In the genomic region with DNA sequence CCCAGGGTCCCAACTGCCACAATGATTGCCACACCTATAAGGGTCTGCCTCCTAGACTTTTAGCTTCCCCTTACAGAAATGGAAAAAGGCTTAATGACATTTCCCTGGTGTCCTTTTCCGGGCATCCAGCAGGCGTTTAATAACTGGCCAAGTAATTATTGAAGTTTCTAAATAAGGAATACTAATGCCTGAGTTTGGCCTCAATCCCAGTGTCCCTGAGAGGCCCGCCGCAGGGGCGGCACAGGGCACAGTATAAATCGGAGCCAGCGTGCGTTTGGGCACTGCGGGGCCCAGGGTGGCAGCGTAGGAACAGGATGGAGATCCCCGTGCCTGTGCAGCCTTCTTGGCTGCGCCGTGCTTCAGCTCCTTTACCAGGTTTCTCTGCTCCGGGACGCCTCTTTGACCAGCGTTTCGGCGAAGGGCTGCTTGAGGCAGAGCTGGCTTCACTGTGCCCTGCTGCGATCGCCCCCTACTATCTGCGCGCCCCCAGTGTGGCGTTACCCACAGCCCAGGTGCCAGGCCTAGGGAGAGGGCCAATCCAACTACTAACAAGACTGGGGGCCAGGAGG, we compare ENCODE assay signal across 1 mouse cellular context.
TF ChIP-seq lines count a peak whose summit lies in the region.

No protein-coding gene starts in this region.

TF ChIP-seq in MEL, 35 proteins besides CTCF, POLR2A, EP300 and RAD21:
- TF ChIP-seq ZC3H11A (IDR thresholded peaks at IDR 0.05; ENCODE audit: low read depth, low read length), result no peak
- peak; percentile 34; the same call in 1 of the 2 replicates for TF ChIP-seq MXI1 (IDR thresholded peaks at IDR 0.05; ENCODE audit: low read depth, low read length)
- 0 out of 2 replicates have a peak, but pooled peaks have one; percentile 19 for TF ChIP-seq TBP (IDR thresholded peaks at IDR 0.05; ENCODE audit: low read depth, low read length)
- no peak for TF ChIP-seq MEF2A (IDR thresholded peaks at IDR 0.05; ENCODE audit: extremely low read depth, insufficient replicate concordance, low read depth, low read length, poor library complexity, severe bottlenecking)
- no peak for TF ChIP-seq JUND (IDR thresholded peaks at IDR 0.05; ENCODE audit: low read depth, low read length)
- peak; percentile 82; the same call in 1 of the 2 replicates for TF ChIP-seq CHD1 (IDR thresholded peaks at IDR 0.05; ENCODE audit: low read depth, low read length)
- TF ChIP-seq MAZ (IDR thresholded peaks at IDR 0.05; ENCODE audit: low read depth, low read length), result peak; percentile 52; the same call in 1 of the 2 replicates
